Mouse (Mus musculus) neutrophil, adult 83 days (primary cell): ENCODE measurements around the gene Gm10801. TPM values are rescaled to one million over a fixed set of nuclear protein-coding genes. Genes with fewer than 3 reads are reported as not detected.

ENCODE experiments used
- total RNA-seq, 2 experiments: library from RNA; stranded (reverse); gene quantifications; one replicate each; pipeline ENCODE4 v1.2.4; 2023

Gm10801 gene
- total RNA-seq: 1 to 10 TPM in 1 of 2 experiments, not detected in 1; 1.5 TPM

GRCm38 (mm10) chr2:98661937-98662336, at the start of gene Gm10801:
Gene Gm10801, plus strand, starts transcription at chr2:98662237.

GRCm38 (mm10) chr2:98667201-98667600, 5.2 kb downstream of the Gm10801 start, which contains the start of gene Gm10800:
Gene Gm10800, minus strand, starts transcription at chr2:98667301.

Other genes with a start within 250 kb of the Gm10801 start
- 1 to 10 TPM; 2.8 TPM for gene Gm10800, start 5.1 kb downstream of the Gm10801 start, total RNA-seq